In genomic region chr11:116076836-116077235, GRCm38 (mm10) we compare ENCODE assay signal across 9 mouse cellular contexts. TPM values are rescaled to one million over a fixed set of nuclear protein-coding genes. Genes with fewer than 3 reads are reported as not detected.
DNase-seq lines count a peak whose midpoint lies in the region; ATAC-seq lines count a peak whose summit lies in the region.
"Had no signal": no experiment of that assay in that cellular context is flagged by ENCODE, and none has a peak within 500 bp of the region (broad histone marks: within the 10 kb centered on the region; RNA-seq: fewer than 3 reads in every experiment).

No protein-coding gene starts in this region.

- no peaks in the 10 kb centered on the region for H3K9me3 ChIP-seq in heart, embryonic 10.5 days

- H3K27me3 ChIP-seq in heart, embryonic 10.5 days (ENCODE audit: insufficient read depth, poor library complexity, severe bottlenecking): no peaks in the 10 kb centered on the region
- H3K27me3 ChIP-seq: Patski had no signal

- peak; percentile 50 to 52 for ATAC-seq in hematopoietic stem cell, adult 5-6 weeks (replicated peaks in 1 of 2; ENCODE audit: insufficient read depth in 1 of 2, low FRiP score in 2 of 2, low TSS enrichment in 1 of 2, low read depth in 1 of 2, poor library complexity in 2 of 2, severe bottlenecking in 2 of 2)
- ATAC-seq in megakaryocyte-erythroid progenitor cell, adult 5-6 weeks (replicated peaks; ENCODE audit: low FRiP score, low TSS enrichment, poor library complexity, severe bottlenecking): peak; percentile 41
- ATAC-seq: Patski had no signal

- no peak for DNase-seq in heart, embryonic 10.5 days (ENCODE audit: low spot score)
- DNase-seq in heart, adult 11 months: no peak
- DNase-seq in CD4-positive, CD25-positive, alpha-beta regulatory T cell, adult 2 months (ENCODE audit: low read depth, low spot score): peak; percentile 71
- DNase-seq in adrenal gland, adult 8-10 months: no peak
- no peak for DNase-seq in gastrocnemius, postnatal 25 days
- DNase-seq in heart, postnatal 25 days (ENCODE audit: low spot score): no peak

- H3K4me3 ChIP-seq in heart, embryonic 10.5 days: peak overlapping the region; percentile 53

- peak overlapping the region; percentile 86 for H3K27ac ChIP-seq in heart, embryonic 10.5 days

- peaks cover 76% of the 10 kb centered on the region for H3K4me1 ChIP-seq in heart, embryonic 10.5 days

- WGBS in heart, embryonic 10.5 days: 48% methylated on average over 7 of the region's 7 CpGs

- H3K36me3 ChIP-seq in heart, embryonic 10.5 days: peaks cover 33% of the 10 kb centered on the region

- intact Hi-C loops in heart, postnatal 25 days (cut with DNase I): loop anchor here (5.0 kb wide), 1 partner anchor 45 kb away; the partner anchor contains the start of gene Unk

RNA-seq across cellular contexts. Expression of gene Unc13d, which starts 0.9 kb away (rescaled TPM):
- 6.1 and 7.2 TPM in 2 replicates for polyA plus RNA-seq in heart, embryonic 10.5 days (2016; fragmentation: Nextera tagmentation; extraction: Ambion mirVana)
- 33.5 and 42.0 TPM in 2 replicates for total RNA-seq in hematopoietic stem cell, adult 5-6 weeks (2017)
- 47.1 and 58.7 TPM in 2 replicates for total RNA-seq in megakaryocyte-erythroid progenitor cell, adult 5-6 weeks (2014; fragmentation: Nextera tagmentation)
- 24.8 and 36.3 TPM in 2 replicates for total RNA-seq in megakaryocyte-erythroid progenitor cell, adult 5-6 weeks (2017)
- 1 to 10 TPM in 3 of 4 experiments, under 1 TPM in 1; 0.75 to 1.6 (median 1.4) TPM for total RNA-seq in adrenal gland, adult 8-10 months (2022)
- under 1 TPM; 0.16 to 0.38 TPM for total RNA-seq in gastrocnemius, postnatal 25 days (2021)
- 1 to 10 TPM in 1 of 2 experiments, under 1 TPM in 1; 0.75 to 1.0 TPM for total RNA-seq in heart, postnatal 25 days (2021)

RNA-seq across cellular contexts. Expression of gene Wbp2, which starts 10.0 kb away (rescaled TPM):
- polyA plus RNA-seq in heart, embryonic 10.5 days (2016; fragmentation: Nextera tagmentation; extraction: Ambion mirVana): 122 and 158 TPM in 2 replicates
- total RNA-seq in hematopoietic stem cell, adult 5-6 weeks (2017): 38.6 and 44.8 TPM in 2 replicates
- 57.6 and 94.8 TPM in 2 replicates for total RNA-seq in megakaryocyte-erythroid progenitor cell, adult 5-6 weeks (2014; fragmentation: Nextera tagmentation)
- 21.2 and 23.9 TPM in 2 replicates for total RNA-seq in megakaryocyte-erythroid progenitor cell, adult 5-6 weeks (2017)
- 100 to 1,000 TPM; 194 to 199 (median 196) TPM for total RNA-seq in adrenal gland, adult 8-10 months (2022)
- 10 to 100 TPM; 58.1 to 64.4 TPM for total RNA-seq in gastrocnemius, postnatal 25 days (2021)
- 10 to 100 TPM; 80.1 to 92.2 TPM for total RNA-seq in heart, postnatal 25 days (2021)

RNA-seq across cellular contexts. Expression of gene Unk, which starts 46.7 kb away (rescaled TPM):
- polyA plus RNA-seq in heart, embryonic 10.5 days (2016; fragmentation: Nextera tagmentation; extraction: Ambion mirVana): 33.3 and 37.1 TPM in 2 replicates
- 19.1 and 19.9 TPM in 2 replicates for total RNA-seq in hematopoietic stem cell, adult 5-6 weeks (2017)
- 27.0 and 53.0 TPM in 2 replicates for total RNA-seq in megakaryocyte-erythroid progenitor cell, adult 5-6 weeks (2014; fragmentation: Nextera tagmentation)
- 11.0 and 12.0 TPM in 2 replicates for total RNA-seq in megakaryocyte-erythroid progenitor cell, adult 5-6 weeks (2017)
- total RNA-seq in adrenal gland, adult 8-10 months (2022): 10 to 100 TPM; 19.7 to 45.2 (median 29.6) TPM
- 1 to 10 TPM; 6.1 to 6.6 TPM for total RNA-seq in gastrocnemius, postnatal 25 days (2021)
- 1 to 10 TPM; 8.4 to 9.0 TPM for total RNA-seq in heart, postnatal 25 days (2021)

RNA-seq across cellular contexts. Expression of gene H3f3b, which starts 49.1 kb away (rescaled TPM):
- 684 and 1,078 TPM in 2 replicates for polyA plus RNA-seq in heart, embryonic 10.5 days (2016; fragmentation: Nextera tagmentation; extraction: Ambion mirVana)
- 997 and 1,138 TPM in 2 replicates for total RNA-seq in hematopoietic stem cell, adult 5-6 weeks (2017)
- 594 and 607 TPM in 2 replicates for total RNA-seq in megakaryocyte-erythroid progenitor cell, adult 5-6 weeks (2014; fragmentation: Nextera tagmentation)
- total RNA-seq in megakaryocyte-erythroid progenitor cell, adult 5-6 weeks (2017): 709 and 905 TPM in 2 replicates
- 100 to 1,000 TPM; 302 to 413 (median 377) TPM for total RNA-seq in adrenal gland, adult 8-10 months (2022)
- total RNA-seq in gastrocnemius, postnatal 25 days (2021): 10 to 100 TPM; 65.8 to 68.4 TPM
- 100 to 1,000 TPM; 128 to 130 TPM for total RNA-seq in heart, postnatal 25 days (2021)

RNA-seq across cellular contexts. Expression of gene Trim47, which starts 50.2 kb away (rescaled TPM):
- 25.9 and 38.7 TPM in 2 replicates for polyA plus RNA-seq in heart, embryonic 10.5 days (2016; fragmentation: Nextera tagmentation; extraction: Ambion mirVana)
- 18.2 and 21.3 TPM in 2 replicates for total RNA-seq in hematopoietic stem cell, adult 5-6 weeks (2017)
- 8.7 and 12.2 TPM in 2 replicates for total RNA-seq in megakaryocyte-erythroid progenitor cell, adult 5-6 weeks (2014; fragmentation: Nextera tagmentation)
- 2.3 and 6.5 TPM in 2 replicates for total RNA-seq in megakaryocyte-erythroid progenitor cell, adult 5-6 weeks (2017)
- total RNA-seq in adrenal gland, adult 8-10 months (2022): 10 to 100 TPM; 11.1 to 20.4 (median 16.4) TPM
- 10 to 100 TPM in 1 of 2 experiments, 1 to 10 TPM in 1; 7.9 to 14.5 TPM for total RNA-seq in gastrocnemius, postnatal 25 days (2021)
- 10 to 100 TPM; 27.0 to 37.6 TPM for total RNA-seq in heart, postnatal 25 days (2021)

Comparison
In these comparisons a context has a peak if more than half of its experiments do, and no peak if none do; other contexts are left out.
1. RNA of gene Unc13d, which starts 0.9 kb away (total RNA-seq): 24.8 to 58.7 TPM in megakaryocyte-erythroid progenitor cell, adult 5-6 weeks and 33.5 to 42.0 TPM in hematopoietic stem cell, adult 5-6 weeks; 0.75 to 1.6 TPM in adrenal gland, adult 8-10 months, 0.75 to 1.0 TPM in heart, postnatal 25 days and 0.16 to 0.38 TPM in gastrocnemius, postnatal 25 days; every median in the first group is over 4 times any median in the second.